Mouse (Mus musculus) urinary bladder, postnatal 25 days (tissue): Measurements from ENCODE around the gene Mmp19.
"Not testable (repeated sequence)": the region's sequence is repeated elsewhere in the genome, so short reads cannot be mapped to it uniquely, and the experiment has no call there.

Experiments
- DNase-seq: peaks from one replicate; pipeline ENCODE4 v3.0.0; 2022; ENCODE audit warnings: low spot score

Gene Mmp19

GRCm38 (mm10) chr10:128801981-128802495 lies 11.3 kb downstream of the Mmp19 start:
- no peak for DNase-seq

- DNase-seq = no peak
Observed at GRCm38 (mm10) chr10:128802956-128803355, 12.2 kb downstream of the Mmp19 start.

DNA sequence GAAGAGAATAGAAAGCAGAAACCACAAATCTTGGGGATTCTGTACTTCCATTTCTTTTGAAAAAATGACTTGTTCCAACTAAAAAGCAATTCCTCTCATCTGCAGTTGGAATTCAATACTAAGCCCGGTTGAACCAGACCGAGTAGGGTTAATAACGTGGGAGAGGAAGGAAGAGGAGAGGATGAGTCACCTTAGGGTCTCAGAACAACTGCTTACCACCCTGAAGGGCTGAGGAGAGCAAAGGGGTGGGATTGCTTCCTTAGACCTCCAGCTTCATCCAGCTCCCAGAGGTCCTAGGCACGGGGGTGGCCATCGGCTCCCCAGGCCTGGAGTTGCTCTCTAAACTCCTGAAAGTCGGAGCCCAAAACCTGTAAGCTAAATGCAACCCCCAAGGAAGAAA lies 12.7 kb downstream of the Mmp19 start:
- no peak for DNase-seq

DNA sequence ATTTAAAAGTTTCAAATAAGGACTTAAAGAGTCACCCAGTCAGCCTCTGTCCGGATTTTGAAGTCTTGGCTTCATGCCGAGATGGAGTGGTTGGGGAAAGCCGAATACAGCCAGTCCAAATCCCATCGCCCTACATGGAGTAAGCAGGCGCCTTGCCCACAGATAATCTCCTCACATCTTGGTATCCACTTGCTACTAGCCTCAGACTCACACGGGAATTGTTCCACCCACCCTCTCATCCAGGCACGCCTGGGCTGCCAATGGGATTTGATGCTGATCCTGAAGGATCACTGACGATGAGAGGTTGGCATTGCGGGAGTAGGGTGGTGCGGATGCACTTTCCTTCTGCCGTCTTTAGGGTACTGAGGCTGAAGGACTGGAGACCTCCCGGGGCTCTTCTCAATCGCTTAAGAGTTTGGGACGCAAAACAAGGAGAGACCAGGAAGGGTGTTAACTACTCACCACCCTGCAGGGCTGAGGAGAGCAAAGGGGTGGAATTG lies 13.1 kb downstream of the Mmp19 start, which contains the start of gene Dnajc14:
Gene Dnajc14 (plus strand): TSS at position 292 of the 500 bp plus-strand sequence.
- DNase-seq = peak; percentile 48

GRCm38 (mm10) chr10:128804271-128805091 lies 13.8 kb downstream of the Mmp19 start, which contains the start of gene Tmem198b:
Tmem198b (minus strand) TSS chr10:128804370.
- peak; percentile 61 for DNase-seq

GRCm38 (mm10) chr10:128805092-128806000 lies 14.6 kb downstream of the Mmp19 start:
- peak; percentile 92 for DNase-seq

- DNase-seq = no peak
Observed at GRCm38 (mm10) chr10:128806086-128806485, 15.4 kb downstream of the Mmp19 start.

GRCm38 (mm10) chr10:128807018-128807417 lies 16.3 kb downstream of the Mmp19 start:
- no peak for DNase-seq

DNA sequence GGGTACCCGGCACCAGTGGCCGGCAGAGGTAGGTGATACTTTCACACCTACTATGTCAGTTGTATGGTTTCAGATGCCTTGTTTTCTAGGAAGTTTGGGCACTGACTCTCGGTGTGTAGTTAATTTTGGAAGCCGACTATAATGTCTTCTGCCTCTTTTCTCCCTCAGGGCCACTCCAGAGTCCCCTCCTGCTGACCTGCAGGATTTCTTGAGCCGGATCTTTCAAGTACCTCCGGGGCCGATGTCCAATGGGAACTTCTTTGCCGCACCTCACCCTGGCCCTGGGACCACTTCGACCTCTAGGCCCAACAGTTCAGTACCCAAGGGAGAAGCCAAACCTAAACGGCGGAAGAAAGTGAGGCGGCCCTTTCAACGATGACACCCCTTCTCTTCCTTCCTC lies 26.3 kb downstream of the Mmp19 start, which contains the start of gene Sarnp:
Gene Sarnp (plus strand): TSS at position 301 of the 400 bp plus-strand sequence.
- no peak for DNase-seq

GRCm38 (mm10) chr10:128820217-128820616 lies 29.5 kb downstream of the Mmp19 start:
- DNase-seq = no peak

DNA sequence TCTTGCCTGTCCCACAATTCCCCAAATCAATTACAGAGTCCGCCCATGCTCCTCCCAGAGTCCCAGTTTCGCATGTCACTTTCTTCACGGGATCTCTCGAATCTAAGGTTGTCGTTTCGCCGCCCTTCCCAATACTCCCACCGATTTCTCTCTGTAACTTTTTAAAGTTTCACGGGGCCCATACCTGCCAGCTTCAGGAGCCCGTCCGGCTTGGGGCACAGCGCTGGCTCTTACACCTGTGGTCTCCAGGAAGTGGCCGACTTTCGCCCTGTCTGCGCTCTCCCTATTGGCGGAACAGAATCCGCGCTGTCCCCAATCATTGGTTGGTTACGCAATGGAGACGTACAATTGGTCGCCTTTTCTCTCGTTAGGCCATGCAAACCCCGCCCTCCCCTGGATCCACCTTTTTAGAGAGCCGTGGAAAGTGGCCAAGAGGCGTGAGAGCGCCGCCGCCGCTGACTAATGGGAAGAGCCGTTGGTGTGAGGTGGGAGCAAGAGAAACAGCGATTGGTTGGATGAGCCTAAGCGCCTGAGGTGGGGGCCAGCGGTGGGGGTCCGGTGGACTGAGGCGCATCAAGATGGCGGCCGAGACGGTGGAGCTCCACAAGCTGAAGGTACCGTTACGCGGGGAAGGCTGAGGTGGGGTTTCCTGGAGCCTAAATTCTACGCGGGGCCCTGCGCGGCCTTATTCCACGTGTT lies 30.8 kb downstream of the Mmp19 start, which contains the start of gene Ormdl2:
Gene Ormdl2 (minus strand): TSS at position 288 of the 699 bp plus-strand sequence.
- peak; percentile 96 for DNase-seq

DNA sequence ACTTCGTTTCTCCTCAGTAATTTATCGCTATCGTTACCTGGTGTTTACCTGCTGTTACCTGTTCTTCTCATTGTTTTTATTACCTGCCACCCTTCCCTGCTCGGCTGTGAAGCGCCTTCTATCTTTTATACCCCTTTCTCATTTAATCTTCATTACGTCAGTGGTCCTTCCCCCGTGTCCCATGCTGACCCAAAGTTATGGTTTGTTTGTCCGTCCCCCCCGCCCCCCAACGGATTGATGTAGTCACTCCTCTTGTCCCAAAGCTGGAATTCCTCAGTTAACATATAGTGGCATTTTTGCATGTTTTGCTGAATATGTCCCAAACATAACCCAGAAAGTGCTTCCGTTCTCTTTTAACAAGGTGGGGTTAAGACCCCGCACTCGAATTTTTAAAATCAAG lies 31.4 kb downstream of the Mmp19 start:
- DNase-seq = no peak

- DNase-seq = not testable (repeated sequence)
Observed at GRCm38 (mm10) chr10:128823087-128823486, 32.4 kb downstream of the Mmp19 start.

DNA sequence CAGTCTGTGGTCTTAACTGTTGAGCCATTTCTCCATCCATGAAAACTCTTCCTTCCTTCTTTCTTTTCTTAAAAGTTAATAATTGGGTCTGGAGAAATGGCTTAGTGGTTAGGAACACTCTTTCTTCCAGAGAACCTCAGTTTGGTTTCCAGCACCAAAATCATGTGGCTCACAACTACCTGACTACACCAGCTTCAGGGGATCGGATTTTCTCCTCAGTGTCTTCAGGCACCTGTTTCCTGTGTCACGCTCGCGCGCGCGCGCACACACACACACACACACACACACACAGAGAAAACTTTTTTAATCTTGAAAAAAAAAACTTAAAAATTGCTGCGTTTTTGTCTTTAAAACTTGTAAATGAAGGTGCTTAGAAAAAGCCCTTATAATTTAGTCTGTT lies 33.1 kb downstream of the Mmp19 start:
- no peak for DNase-seq

- DNase-seq = no peak
Observed at GRCm38 (mm10) chr10:128837400-128837799, 46.7 kb downstream of the Mmp19 start.

DNA sequence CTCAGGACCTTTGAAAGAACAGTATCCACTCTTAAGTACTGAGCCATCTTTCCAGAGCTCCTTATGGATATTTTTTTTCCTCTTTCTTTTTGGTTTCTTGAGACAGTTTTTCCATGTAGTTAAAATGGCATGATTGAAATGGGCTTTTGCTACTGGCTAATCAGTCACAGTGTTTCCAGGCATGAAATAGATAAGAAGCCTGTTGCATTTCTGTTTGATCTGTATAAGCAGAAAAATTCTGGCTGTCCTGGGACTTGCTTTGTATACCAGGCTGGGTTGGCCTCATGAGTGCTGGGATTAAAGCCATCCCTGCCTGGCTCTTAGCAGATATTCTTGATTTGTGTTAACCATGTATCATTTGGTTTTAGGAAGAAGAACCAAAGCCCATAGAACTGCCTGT lies 48.7 kb downstream of the Mmp19 start:
- no peak for DNase-seq

GRCm38 (mm10) chr10:128840612-128841011 lies 49.9 kb downstream of the Mmp19 start:
- DNase-seq = no peak

DNA sequence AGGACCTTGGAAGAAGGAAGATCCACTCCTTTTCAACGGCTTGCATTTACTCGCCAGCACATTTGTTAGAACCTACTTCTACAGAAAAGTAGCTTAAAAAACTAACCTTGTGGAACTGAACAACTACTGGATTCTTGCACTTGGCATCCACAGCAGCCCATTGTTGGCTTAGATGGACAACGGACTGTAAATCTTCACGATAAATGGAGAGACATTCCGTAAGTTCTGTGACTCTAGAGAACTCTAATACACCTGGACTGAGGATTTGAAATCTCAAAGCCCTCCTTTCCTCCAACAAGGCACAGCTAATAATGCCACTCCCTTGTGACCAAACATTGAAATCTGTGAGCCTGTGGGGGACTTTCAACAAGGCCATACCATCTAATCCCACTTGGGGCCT lies 52.5 kb downstream of the Mmp19 start:
- no peak for DNase-seq

- no peak for DNase-seq
Observed at GRCm38 (mm10) chr10:128845516-128845915, 54.8 kb downstream of the Mmp19 start.

DNA sequence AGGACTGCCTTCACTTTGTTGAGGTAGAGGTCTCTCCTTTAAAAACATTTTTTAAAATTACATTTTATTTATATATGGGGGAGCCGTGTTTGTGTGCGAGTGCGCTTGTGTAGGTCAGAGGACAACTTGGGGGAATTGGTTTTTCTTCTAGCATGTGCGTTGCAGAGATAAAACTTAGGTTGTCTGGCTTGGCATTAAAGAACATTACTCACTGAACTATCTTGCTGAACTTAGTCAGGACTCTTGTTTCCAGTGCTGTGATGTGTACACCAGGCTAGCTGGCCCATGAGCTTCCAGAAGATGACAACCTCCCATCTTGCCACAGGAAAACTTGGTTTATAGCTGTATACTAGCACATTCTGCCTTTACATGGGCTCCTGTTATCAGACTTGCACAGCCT lies 56.0 kb downstream of the Mmp19 start:
- no peak for DNase-seq

- no peak for DNase-seq
Observed at GRCm38 (mm10) chr10:128848426-128848825, 57.7 kb downstream of the Mmp19 start.
